Comparison of ENCODE assay signal across 8 mouse cellular contexts in the genomic region with DNA sequence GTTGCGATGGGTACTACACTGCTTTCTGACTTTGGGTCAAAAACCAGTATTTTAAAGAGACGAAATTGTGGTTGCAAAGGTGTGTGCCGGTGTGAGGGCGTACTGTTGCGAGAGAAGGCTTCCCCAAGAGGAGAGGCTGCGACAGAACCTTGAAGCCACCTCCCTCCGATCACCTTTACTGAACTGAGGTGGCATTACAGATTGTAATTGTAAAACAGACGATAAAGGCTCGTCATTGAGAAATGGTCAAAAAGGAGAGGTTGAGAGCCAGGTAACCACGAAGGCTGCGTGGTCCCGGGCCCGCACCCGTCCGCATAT. TPM values are rescaled to one million over a fixed set of nuclear protein-coding genes. Genes with fewer than 3 reads are reported as not detected.
DNase-seq lines count a peak whose midpoint lies in the region; ATAC-seq and TF ChIP-seq lines count a peak whose summit lies in the region.

No protein-coding gene starts in this region.

- no peak for TF ChIP-seq CTCF in cortical plate, adult 2 months (IDR thresholded peaks at IDR 0.05; ENCODE audit: extremely low read depth, insufficient read depth, low read length)

- H3K27me3 ChIP-seq in lung, embryonic 15.5 days, result no peaks in the 10 kb centered on the region
- H3K27me3 ChIP-seq in hindbrain, embryonic 16.5 days (replicated peaks; ENCODE audit: control insufficient read depth, insufficient read depth, low read length), result no peaks in the 10 kb centered on the region
- no peaks in the 10 kb centered on the region for H3K27me3 ChIP-seq in midbrain, embryonic 14.5 days (ENCODE audit: control insufficient read depth, insufficient read depth, low read length)

- H3K4me1 ChIP-seq in lung, embryonic 15.5 days, result 0 out of 2 replicates have a peak, but pooled peaks cover 8% of the 10 kb centered on the region
- peaks cover 7% of the 10 kb centered on the region for H3K4me1 ChIP-seq in cortical plate, adult 2 months (ENCODE audit: control insufficient read depth, insufficient read depth, low read length)
- peaks cover 16% of the 10 kb centered on the region for H3K4me1 ChIP-seq in hindbrain, embryonic 16.5 days (ENCODE audit: control insufficient read depth, insufficient read depth, low read depth, low read length)
- peaks cover 6% of the 10 kb centered on the region for H3K4me1 ChIP-seq in midbrain, embryonic 14.5 days (ENCODE audit: control insufficient read depth, insufficient read depth, low read length)

- no peak for TF ChIP-seq POLR2A in cortical plate, adult 2 months (IDR thresholded peaks at IDR 0.05; ENCODE audit: extremely low read depth, insufficient read depth, low read length)

- H3K27ac ChIP-seq in lung, embryonic 15.5 days, result peak overlapping the region; percentile 93
- H3K27ac ChIP-seq in cortical plate, adult 2 months (ENCODE audit: insufficient read depth, low read length), result peak overlapping the region; percentile 90; the same call in 1 of the 2 replicates
- H3K27ac ChIP-seq in hindbrain, embryonic 16.5 days (ENCODE audit: low read depth, low read length), result peak overlapping the region; percentile 84
- peak overlapping the region; percentile 91 for H3K27ac ChIP-seq in midbrain, embryonic 14.5 days (replicated peaks; ENCODE audit: low read depth, low read length)

- H3K9me3 ChIP-seq in lung, embryonic 15.5 days, result no peaks in the 10 kb centered on the region
- no peaks in the 10 kb centered on the region for H3K9me3 ChIP-seq in hindbrain, embryonic 16.5 days (ENCODE audit: control insufficient read depth, low read length)
- H3K9me3 ChIP-seq in midbrain, embryonic 14.5 days (ENCODE audit: control insufficient read depth, low read length), result no peaks in the 10 kb centered on the region

- DNase-seq in lung, postnatal 4 days, result no peak
- no peak for DNase-seq in midbrain, embryonic 14.5 days
- DNase-seq in retina, postnatal 1 day, result no peak
- no peak for DNase-seq in layer of hippocampus, adult 18-20 months (ENCODE audit: low spot score in 2 of 2)
- DNase-seq in adrenal gland, adult 2 months, result no peak

- H3K9ac ChIP-seq in lung, embryonic 15.5 days, result peak overlapping the region; percentile 71
- H3K9ac ChIP-seq in hindbrain, embryonic 16.5 days (ENCODE audit: low read depth, low read length), result peak overlapping the region; percentile 79
- peak overlapping the region; percentile 76 for H3K9ac ChIP-seq in midbrain, embryonic 14.5 days (replicated peaks; ENCODE audit: low read length)

- peak overlapping the region; percentile 87 for H3K4me2 ChIP-seq in lung, embryonic 15.5 days
- peak overlapping the region; percentile 83 for H3K4me2 ChIP-seq in hindbrain, embryonic 16.5 days (ENCODE audit: low read length)
- peak overlapping the region; percentile 82 for H3K4me2 ChIP-seq in midbrain, embryonic 14.5 days (ENCODE audit: low read length)

- peak overlapping the region; percentile 68 for H3K4me3 ChIP-seq in lung, embryonic 15.5 days
- peak overlapping the region; percentile 85 for H3K4me3 ChIP-seq in cortical plate, adult 2 months (ENCODE audit: insufficient read depth, low read length)
- H3K4me3 ChIP-seq in hindbrain, embryonic 16.5 days (ENCODE audit: low read length), result peak overlapping the region; percentile 80
- H3K4me3 ChIP-seq in midbrain, embryonic 14.5 days (replicated peaks; ENCODE audit: low read depth, low read length), result peak overlapping the region; percentile 73

- H3K36me3 ChIP-seq in lung, embryonic 15.5 days, result 0 out of 2 replicates have a peak, but pooled peaks cover 3% of the 10 kb centered on the region
- no peaks in the 10 kb centered on the region for H3K36me3 ChIP-seq in hindbrain, embryonic 16.5 days (ENCODE audit: control insufficient read depth, insufficient read depth, low read length)
- H3K36me3 ChIP-seq in midbrain, embryonic 14.5 days (ENCODE audit: control insufficient read depth, insufficient read depth, low read length), result no peaks in the 10 kb centered on the region

- WGBS in lung, embryonic 15.5 days, result 1% methylated on average over 15 of the region's 15 CpGs
- WGBS in hindbrain, embryonic 16.5 days, result under 1% methylated on average over 15 of the region's 15 CpGs
- 2% methylated on average over 15 of the region's 15 CpGs for WGBS in midbrain, embryonic 14.5 days

- peak; percentile 1; the same call in 1 of the 2 replicates for ATAC-seq in lung, embryonic 15.5 days (ENCODE audit: borderline replicate concordance, extremely low read depth, low FRiP score, low TSS enrichment)
- ATAC-seq in hindbrain, embryonic 16.5 days, result peak; percentile 10
- 0 out of 2 replicates have a peak, but pooled peaks have one; percentile 1 for ATAC-seq in midbrain, embryonic 14.5 days (ENCODE audit: low FRiP score, low TSS enrichment)

RNA-seq across cellular contexts. Expression of gene Snx14, which starts 0.6 kb away (rescaled TPM):
- 26.3 and 27.5 TPM in 2 replicates for polyA plus RNA-seq in lung, embryonic 15.5 days (2015; fragmentation: Nextera tagmentation; extraction: Ambion mirVana)
- polyA plus RNA-seq in cortical plate, adult 2 months (2012; rRNA removed), result 46.4 and 47.2 TPM in 2 replicates
- 39.7 and 41.1 TPM in 2 replicates for polyA plus RNA-seq in hindbrain, embryonic 16.5 days (2015; fragmentation: Nextera tagmentation; extraction: Ambion mirVana)
- 24.2 and 31.8 TPM in 2 replicates for polyA plus RNA-seq in midbrain, embryonic 14.5 days (2014; fragmentation: Nextera tagmentation; extraction: Ambion mirVana)
- 10 to 100 TPM; 44.1 to 49.5 TPM for total RNA-seq in layer of hippocampus, adult 18-20 months (2021)
- 10 to 100 TPM; 49.1 to 57.3 TPM for total RNA-seq in adrenal gland, adult 2 months (2021)
- polyA plus RNA-seq in adrenal gland, adult 2 months (2012; rRNA removed), result 24.9 and 28.1 TPM in 2 replicates

RNA-seq across cellular contexts. Expression of gene Gm20537, which starts 18.2 kb away (rescaled TPM):
- polyA plus RNA-seq in lung, embryonic 15.5 days (2015; fragmentation: Nextera tagmentation; extraction: Ambion mirVana), result 0.62 TPM in 1 of 2 replicates, not detected in the other
- polyA plus RNA-seq in cortical plate, adult 2 months (2012; rRNA removed), result 0.21 and 1.2 TPM in 2 replicates
- polyA plus RNA-seq in hindbrain, embryonic 16.5 days (2015; fragmentation: Nextera tagmentation; extraction: Ambion mirVana), result 0.70 and 1.2 TPM in 2 replicates
- polyA plus RNA-seq in midbrain, embryonic 14.5 days (2014; fragmentation: Nextera tagmentation; extraction: Ambion mirVana), result 1.3 TPM in 1 of 2 replicates, not detected in the other
- total RNA-seq in layer of hippocampus, adult 18-20 months (2021), result not detected
- total RNA-seq in adrenal gland, adult 2 months (2021), result 1 to 10 TPM in 1 of 2 experiments, not detected in 1; 2.1 TPM
- polyA plus RNA-seq in adrenal gland, adult 2 months (2012; rRNA removed), result not detected in 2 replicates

RNA-seq across cellular contexts. Expression of gene Syncrip, which starts 44.2 kb away (rescaled TPM):
- 96.0 and 108 TPM in 2 replicates for polyA plus RNA-seq in lung, embryonic 15.5 days (2015; fragmentation: Nextera tagmentation; extraction: Ambion mirVana)
- polyA plus RNA-seq in cortical plate, adult 2 months (2012; rRNA removed), result 22.9 and 23.9 TPM in 2 replicates
- 67.1 and 71.6 TPM in 2 replicates for polyA plus RNA-seq in hindbrain, embryonic 16.5 days (2015; fragmentation: Nextera tagmentation; extraction: Ambion mirVana)
- polyA plus RNA-seq in midbrain, embryonic 14.5 days (2014; fragmentation: Nextera tagmentation; extraction: Ambion mirVana), result 85.3 and 117 TPM in 2 replicates
- total RNA-seq in layer of hippocampus, adult 18-20 months (2021), result 10 to 100 TPM; 58.9 to 60.3 TPM
- 10 to 100 TPM; 67.6 to 69.1 TPM for total RNA-seq in adrenal gland, adult 2 months (2021)
- 3.1 and 4.5 TPM in 2 replicates for polyA plus RNA-seq in adrenal gland, adult 2 months (2012; rRNA removed)
